Mouse (Mus musculus) hindbrain, embryonic 16.5 days (tissue): ENCODE measurements around the gene Mettl17. TPM values are rescaled to one million over a fixed set of nuclear protein-coding genes. Genes with fewer than 3 reads are reported as not detected.

Source experiments
- ATAC-seq: fragments of 200-750 bp; cut with Nextera tagmentation; 2 replicates; pipeline ENCODE4 v1.8.0; 2017; ENCODE audit warnings: moderate TSS enrichment, moderate library complexity
- H3K27ac ChIP-seq: fragments of 300-500 bp; sonication (generic); 2 replicates; pipeline ENCODE4 v1.5.1; 2014; ENCODE audit warnings: low read depth, mild to moderate bottlenecking, control low read depth, low read length, moderate library complexity
- H3K27me3 ChIP-seq: fragments of 300-500 bp; sonication (generic); replicated peaks from 2 replicates; pipeline ENCODE4 v1.6.1; 2014; ENCODE audit warnings: low read length; ENCODE audit not compliant: control insufficient read depth, insufficient read depth
- H3K36me3 ChIP-seq: fragments of 300-500 bp; sonication (generic); 2 replicates; pipeline ENCODE4 v1.6.1; 2014; ENCODE audit warnings: mild to moderate bottlenecking, low read length, moderate library complexity, mixed read lengths; ENCODE audit not compliant: control insufficient read depth, insufficient read depth
- H3K4me1 ChIP-seq: fragments of 300-500 bp; sonication (generic); 2 replicates; pipeline ENCODE4 v1.6.1; 2014; ENCODE audit warnings: low read depth, low read length; ENCODE audit not compliant: control insufficient read depth, insufficient read depth
- H3K4me2 ChIP-seq: fragments of 300-500 bp; sonication (generic); 2 replicates; pipeline ENCODE4 v1.6.1; 2014; ENCODE audit warnings: mild to moderate bottlenecking, low read length, control low read depth, moderate library complexity
- H3K4me3 ChIP-seq: fragments of 300-500 bp; sonication (generic); 2 replicates; pipeline ENCODE4 v1.5.1; 2014; ENCODE audit warnings: mild to moderate bottlenecking, low read length, control low read depth, moderate library complexity
- H3K9ac ChIP-seq: fragments of 300-500 bp; sonication (generic); 2 replicates; pipeline ENCODE4 v1.6.1; 2014; ENCODE audit warnings: low read depth, mild to moderate bottlenecking, control low read depth, low read length, moderate library complexity
- H3K9me3 ChIP-seq: fragments of 300-500 bp; sonication (generic); 2 replicates; pipeline ENCODE4 v1.6.1; 2014; ENCODE audit warnings: mild to moderate bottlenecking, low read length, moderate library complexity; ENCODE audit not compliant: control insufficient read depth
- WGBS: fragments of 180-500 bp; shearing (Covaris S2); extraction: QIAGEN DNeasy Blood & Tissue Kit; methylation state at CpG from one replicate; pipeline ENCODE4 v1.1.7; 2014; 5-methylcytosine and 5-hydroxymethylcytosine counted together
- polyA plus RNA-seq: library from polyadenylated mRNA; unstranded; fragments of >200 nt; fragmentation: Nextera tagmentation; extraction: Ambion mirVana; gene quantifications from 2 replicates; pipeline ENCODE4 v1.2.1, GENCODE M21; 2015

Gene Mettl17
- polyA plus RNA-seq, 1 experiment from 2014 or later: 80.4 TPM

- no peak for ATAC-seq
- WGBS: 96% methylated on average over 11 of the region's 11 CpGs
- H3K4me3 ChIP-seq: no peak overlapping the region
Measured at GRCm38 (mm10) chr14:51906102-51906501, 21.5 kb downstream of the Mettl17 start.

GRCm38 (mm10) chr14:51911301-51911700, 26.7 kb downstream of the Mettl17 start:
- no peak overlapping the region for H3K27ac ChIP-seq
- peak overlapping the region; percentile 71 for H3K4me3 ChIP-seq
- 68% methylated on average over 10 of the region's 10 CpGs for WGBS
- peak overlapping the region; percentile 99 for H3K4me2 ChIP-seq
- peaks cover 10% of the 10 kb centered on the region for H3K4me1 ChIP-seq
- peaks cover 12% of the 10 kb centered on the region; the same call in 1 of the 2 replicates for H3K36me3 ChIP-seq
- H3K9ac ChIP-seq: peak overlapping the region; percentile 2
- H3K9me3 ChIP-seq: no peaks in the 10 kb centered on the region
- no peaks in the 10 kb centered on the region for H3K27me3 ChIP-seq
- no peak for ATAC-seq

More at GRCm38 (mm10) chr14:51906102-51906501, 21.5 kb downstream of the Mettl17 start:
- Histone ChIP-seq H3K9ac (no peak overlapping the region), H3K27me3 (no peaks in the 10 kb centered on the region), H3K4me1 (no peaks in the 10 kb centered on the region), H3K36me3 (peaks cover 12% of the 10 kb centered on the region; the same call in 1 of the 2 replicates), H3K9me3 (no peaks in the 10 kb centered on the region), H3K27ac (no peak overlapping the region), H3K4me2 (no peak overlapping the region)

- Histone ChIP-seq H3K4me3 (peak overlapping the region; percentile 71), H3K4me2 (peak overlapping the region; percentile 99), H3K27me3 (no peaks in the 10 kb centered on the region), H3K36me3 (peaks cover 9% of the 10 kb centered on the region; the same call in 1 of the 2 replicates), H3K4me1 (peaks cover 10% of the 10 kb centered on the region), H3K9ac (peak overlapping the region; percentile 85), H3K9me3 (no peaks in the 10 kb centered on the region), H3K27ac (peak overlapping the region; percentile 86)
- WGBS: 5% methylated on average over 14 of the region's 14 CpGs
- peak; percentile 10 for ATAC-seq
Measured at GRCm38 (mm10) chr14:51912391-51913061, 27.9 kb downstream of the Mettl17 start.

GRCm38 (mm10) chr14:51913062-51913959, 28.7 kb downstream of the Mettl17 start:
- peaks cover 10% of the 10 kb centered on the region for H3K4me1 ChIP-seq
- peak overlapping the region; percentile 86 for H3K27ac ChIP-seq
- no peaks in the 10 kb centered on the region for H3K9me3 ChIP-seq
- peaks cover 5% of the 10 kb centered on the region; the same call in 1 of the 2 replicates for H3K36me3 ChIP-seq
- H3K4me3 ChIP-seq: peak overlapping the region; percentile 71
- peak; percentile 81 for ATAC-seq
- no peaks in the 10 kb centered on the region for H3K27me3 ChIP-seq
- peak overlapping the region; percentile 85 for H3K9ac ChIP-seq
- 1% methylated on average over 57 of the region's 58 CpGs for WGBS
- peak overlapping the region; percentile 99 for H3K4me2 ChIP-seq

- 0 out of 2 replicates have a peak, but pooled peaks cover 2% of the 10 kb centered on the region for H3K36me3 ChIP-seq
- peak within 1 kb of the TSS; percentile 99 for H3K4me2 ChIP-seq
- H3K9me3 ChIP-seq: no peaks in the 10 kb centered on the region
- peak within 1 kb of the TSS; percentile 85 for H3K9ac ChIP-seq
- ATAC-seq: peak; percentile 82
- H3K4me1 ChIP-seq: peaks cover 10% of the 10 kb centered on the region
- under 1% methylated on average over 20 of the region's 23 CpGs for WGBS
- H3K4me3 ChIP-seq: peak within 1 kb of the TSS; percentile 71
- peak within 1 kb of the TSS; percentile 86 for H3K27ac ChIP-seq
- no peaks in the 10 kb centered on the region for H3K27me3 ChIP-seq
Measured at GRCm38 (mm10) chr14:51913960-51914762, 29.5 kb downstream of the Mettl17 start, which contains the start of gene Ndrg2. Gene Ndrg2, minus strand, starts transcription at chr14:51914158.

GRCm38 (mm10) chr14:51915030-51915429, 30.4 kb downstream of the Mettl17 start:
- Histone ChIP-seq H3K27me3 (no peaks in the 10 kb centered on the region), H3K4me3 (no peak overlapping the region), H3K9ac (no peak overlapping the region), H3K4me1 (peaks cover 10% of the 10 kb centered on the region), H3K36me3 (no peaks in the 10 kb centered on the region), H3K9me3 (no peaks in the 10 kb centered on the region), H3K27ac (peak overlapping the region; percentile 86), H3K4me2 (no peak overlapping the region)
- ATAC-seq: no peak
- 34% methylated on average over 3 of the region's 3 CpGs for WGBS

- WGBS: 90% methylated on average over 4 of the region's 4 CpGs
- Histone ChIP-seq H3K4me3 (no peak overlapping the region), H3K9me3 (no peaks in the 10 kb centered on the region), H3K27me3 (no peaks in the 10 kb centered on the region), H3K27ac (no peak overlapping the region), H3K4me2 (no peak overlapping the region), H3K36me3 (no peaks in the 10 kb centered on the region), H3K9ac (no peak overlapping the region), H3K4me1 (peaks cover 10% of the 10 kb centered on the region)
- no peak for ATAC-seq
Measured at GRCm38 (mm10) chr14:51916539-51916938, 31.9 kb downstream of the Mettl17 start.

- H3K4me2 ChIP-seq: no peak within 1 kb of the TSS
- H3K27ac ChIP-seq: no peak within 1 kb of the TSS
- ATAC-seq: no peak
- WGBS: 89% methylated on average over 4 of the region's 4 CpGs
- no peak within 1 kb of the TSS for H3K9ac ChIP-seq
- no peaks in the 10 kb centered on the region for H3K36me3 ChIP-seq
- no peaks in the 10 kb centered on the region for H3K9me3 ChIP-seq
- H3K27me3 ChIP-seq: no peaks in the 10 kb centered on the region
- H3K4me1 ChIP-seq: peaks cover 6% of the 10 kb centered on the region
- H3K4me3 ChIP-seq: no peak within 1 kb of the TSS
Measured at GRCm38 (mm10) chr14:51918125-51918524, 33.5 kb downstream of the Mettl17 start, which contains the start of gene Tppp2. Gene Tppp2, plus strand, starts transcription at chr14:51918425.
